Mouse (Mus musculus) liver, embryonic 16.5 days (tissue): Measurements from ENCODE around the gene Camk1. TPM values are rescaled to one million over a fixed set of nuclear protein-coding genes. Genes with fewer than 3 reads are reported as not detected.
A peak's percentile ranks its signal among the peaks of the same experiment; 100 is the strongest.
"Not testable (repeated sequence)": the region's sequence is repeated elsewhere in the genome, so short reads cannot be mapped to it uniquely, and the experiment has no call there.

Experiments
- ATAC-seq: fragments of 200-750 bp; cut with Nextera tagmentation; 2 replicates; pipeline ENCODE4 v1.8.0; 2017; ENCODE audit warnings: low read depth, mild to moderate bottlenecking, moderate number of reproducible peaks, moderate library complexity
- H3K27ac ChIP-seq: fragments of 300-500 bp; sonication (generic); 2 replicates; pipeline ENCODE4 v1.5.1; 2014; ENCODE audit warnings: mild to moderate bottlenecking, low read length
- H3K27me3 ChIP-seq: fragments of 300-500 bp; sonication (generic); 2 replicates; pipeline ENCODE4 v1.6.1; 2014; ENCODE audit warnings: low read depth, low read length, mixed read lengths; ENCODE audit not compliant: control insufficient read depth, insufficient read depth
- H3K36me3 ChIP-seq: fragments of 300-500 bp; sonication (generic); 2 replicates; pipeline ENCODE4 v1.6.1; 2014; ENCODE audit warnings: mild to moderate bottlenecking; ENCODE audit not compliant: control insufficient read depth, insufficient read depth
- H3K4me1 ChIP-seq: fragments of 300-500 bp; sonication (generic); 2 replicates; pipeline ENCODE4 v1.6.1; 2014; ENCODE audit warnings: low read depth, low read length, mixed read lengths; ENCODE audit not compliant: control insufficient read depth
- H3K4me2 ChIP-seq: fragments of 300-500 bp; sonication (generic); 2 replicates; pipeline ENCODE4 v1.6.1; 2014; ENCODE audit warnings: low read depth, low read length, mixed read lengths
- H3K4me3 ChIP-seq: fragments of 300-500 bp; sonication (generic); 2 replicates; pipeline ENCODE4 v1.5.1; 2014; ENCODE audit warnings: low read depth, mild to moderate bottlenecking, low read length
- H3K9ac ChIP-seq: fragments of 300-500 bp; sonication (generic); 2 replicates; pipeline ENCODE4 v1.6.1; 2014; ENCODE audit warnings: low read depth, low read length
- H3K9me3 ChIP-seq: fragments of 300-500 bp; sonication (generic); replicated peaks from 2 replicates; pipeline ENCODE4 v1.6.1; 2016; ENCODE audit warnings: low read length; ENCODE audit not compliant: control insufficient read depth
- WGBS: fragments of 180-500 bp; shearing (Covaris S2); extraction: QIAGEN DNeasy Blood & Tissue Kit; methylation state at CpG from one replicate; pipeline ENCODE4 v1.1.7; 2014; ENCODE audit not compliant: insufficient replicate concordance; 5-methylcytosine and 5-hydroxymethylcytosine counted together
- polyA plus RNA-seq: library from polyadenylated mRNA; unstranded; fragments of >200 nt; fragmentation: Nextera tagmentation; extraction: Ambion mirVana; gene quantifications from 2 replicates; pipeline ENCODE4 v1.2.1, GENCODE M21; 2015

Camk1 gene
- polyA plus RNA-seq, 1 experiment from 2014 or later = 19.7 TPM

DNA sequence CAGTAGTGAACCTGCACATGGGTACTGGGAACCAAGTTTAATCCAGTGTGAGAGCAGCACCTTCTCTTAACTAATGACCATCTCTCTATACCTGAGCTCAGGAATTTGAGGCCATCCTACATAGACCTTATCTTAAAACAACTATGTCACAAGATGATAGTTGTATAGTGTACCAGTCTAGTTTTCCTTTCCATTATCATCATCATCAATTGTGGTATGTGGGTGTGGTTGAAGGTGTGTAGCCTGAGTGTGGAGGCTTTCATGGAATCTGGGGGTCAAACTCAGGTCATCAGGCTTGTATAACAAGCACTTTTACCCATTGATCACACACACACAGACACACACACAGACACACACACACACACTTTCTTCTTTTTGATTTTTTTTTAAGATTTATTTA lies 6.8 kb upstream of the Camk1 start:
- H3K4me1 ChIP-seq = no peaks in the 10 kb centered on the region; the same call in 1 of the 2 replicates
- no peak overlapping the region for H3K4me2 ChIP-seq
- no peaks in the 10 kb centered on the region for H3K27me3 ChIP-seq
- no peak overlapping the region for H3K4me3 ChIP-seq
- no peak overlapping the region for H3K27ac ChIP-seq
- ATAC-seq = no peak
- no peaks in the 10 kb centered on the region for H3K9me3 ChIP-seq
- H3K36me3 ChIP-seq = no peaks in the 10 kb centered on the region
- H3K9ac ChIP-seq = no peak overlapping the region

- Histone ChIP-seq H3K9me3 (no peaks in the 10 kb centered on the region), H3K4me2 (no peak overlapping the region)
- 56% methylated on average over 4 of the region's 4 CpGs for WGBS
Measured at GRCm38 (mm10) chr6:113346897-113347296, 3.1 kb upstream of the Camk1 start.

GRCm38 (mm10) chr6:113344321-113344720 lies 537 bp upstream of the Camk1 start:
- WGBS = 40% methylated on average over 2 of the region's 2 CpGs
- no peaks in the 10 kb centered on the region for H3K27me3 ChIP-seq
- H3K27ac ChIP-seq = no peak overlapping the region
- no peaks in the 10 kb centered on the region for H3K36me3 ChIP-seq
- peak overlapping the region; percentile 70; the same call in 1 of the 2 replicates for H3K4me2 ChIP-seq
- ATAC-seq = peak; percentile 15; the same call in 1 of the 2 replicates
- no peak overlapping the region; the same call in 1 of the 2 replicates for H3K4me3 ChIP-seq
- H3K9me3 ChIP-seq = no peaks in the 10 kb centered on the region
- H3K9ac ChIP-seq = no peak overlapping the region
- H3K4me1 ChIP-seq = peaks cover 2% of the 10 kb centered on the region; the same call in 1 of the 2 replicates

More at GRCm38 (mm10) chr6:113346897-113347296, 3.1 kb upstream of the Camk1 start:
- H3K36me3 ChIP-seq = no peaks in the 10 kb centered on the region
- no peak overlapping the region for H3K4me3 ChIP-seq
- no peak overlapping the region for H3K9ac ChIP-seq
- H3K4me1 ChIP-seq = peaks cover 2% of the 10 kb centered on the region; the same call in 1 of the 2 replicates
- H3K27me3 ChIP-seq = no peaks in the 10 kb centered on the region
- ATAC-seq = no peak
- no peak overlapping the region for H3K27ac ChIP-seq

DNA sequence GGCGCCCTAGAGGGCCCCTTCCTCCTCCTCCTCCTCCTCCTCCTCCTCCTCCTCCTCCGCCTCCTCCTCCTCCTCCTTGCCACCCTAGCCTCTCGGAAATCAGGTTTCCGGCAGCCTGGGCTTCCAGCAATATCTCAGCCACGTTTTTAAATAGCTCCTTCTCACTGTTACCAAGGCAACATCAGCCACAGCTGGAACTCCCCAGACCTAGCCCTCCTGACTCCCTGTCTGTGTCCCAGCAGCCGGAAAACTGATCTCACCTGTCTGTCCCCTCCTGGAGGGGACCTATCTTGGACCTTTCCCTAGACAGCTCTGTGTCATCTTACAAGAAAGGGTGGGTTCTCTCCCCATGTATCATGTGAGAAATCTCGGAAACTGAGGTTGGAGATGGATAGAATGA lies 1.5 kb downstream of the Camk1 start:
- no peaks in the 10 kb centered on the region for H3K27me3 ChIP-seq
- H3K36me3 ChIP-seq = no peaks in the 10 kb centered on the region
- no peak overlapping the region for H3K4me2 ChIP-seq
- H3K9me3 ChIP-seq = no peaks in the 10 kb centered on the region
- no peak for ATAC-seq
- no peak overlapping the region for H3K27ac ChIP-seq
- 41% methylated on average over 5 of the region's 7 CpGs for WGBS
- H3K4me1 ChIP-seq = peaks cover 6% of the 10 kb centered on the region
- H3K9ac ChIP-seq = no peak overlapping the region
- H3K4me3 ChIP-seq = no peak overlapping the region

DNA sequence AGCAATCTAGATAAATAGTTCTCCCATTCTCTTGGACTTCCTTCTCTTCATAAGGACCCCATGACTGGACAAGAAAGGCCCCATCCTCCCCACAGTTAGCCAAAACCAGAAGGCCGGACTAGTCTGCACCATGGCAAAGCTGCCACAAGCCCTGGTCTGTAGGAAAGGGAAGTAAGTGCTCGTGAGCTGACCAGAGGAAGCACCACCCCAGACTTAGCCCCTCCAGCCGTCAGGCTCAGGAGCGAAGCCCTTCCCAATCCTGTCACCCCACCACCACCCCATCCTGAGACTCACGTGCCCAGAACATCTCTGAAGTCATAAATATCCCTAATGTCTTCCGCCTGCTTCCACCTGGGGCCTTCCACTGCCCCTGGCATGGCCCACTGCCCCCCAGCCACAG lies 2.2 kb downstream of the Camk1 start:
- H3K27me3 ChIP-seq = no peaks in the 10 kb centered on the region
- no peaks in the 10 kb centered on the region for H3K9me3 ChIP-seq
- no peak for ATAC-seq
- no peak overlapping the region for H3K27ac ChIP-seq
- no peak overlapping the region for H3K9ac ChIP-seq
- no peaks in the 10 kb centered on the region for H3K36me3 ChIP-seq
- H3K4me3 ChIP-seq = no peak overlapping the region
- H3K4me1 ChIP-seq = peaks cover 10% of the 10 kb centered on the region
- WGBS = 40% methylated on average over 6 of the region's 6 CpGs
- no peak overlapping the region for H3K4me2 ChIP-seq

DNA sequence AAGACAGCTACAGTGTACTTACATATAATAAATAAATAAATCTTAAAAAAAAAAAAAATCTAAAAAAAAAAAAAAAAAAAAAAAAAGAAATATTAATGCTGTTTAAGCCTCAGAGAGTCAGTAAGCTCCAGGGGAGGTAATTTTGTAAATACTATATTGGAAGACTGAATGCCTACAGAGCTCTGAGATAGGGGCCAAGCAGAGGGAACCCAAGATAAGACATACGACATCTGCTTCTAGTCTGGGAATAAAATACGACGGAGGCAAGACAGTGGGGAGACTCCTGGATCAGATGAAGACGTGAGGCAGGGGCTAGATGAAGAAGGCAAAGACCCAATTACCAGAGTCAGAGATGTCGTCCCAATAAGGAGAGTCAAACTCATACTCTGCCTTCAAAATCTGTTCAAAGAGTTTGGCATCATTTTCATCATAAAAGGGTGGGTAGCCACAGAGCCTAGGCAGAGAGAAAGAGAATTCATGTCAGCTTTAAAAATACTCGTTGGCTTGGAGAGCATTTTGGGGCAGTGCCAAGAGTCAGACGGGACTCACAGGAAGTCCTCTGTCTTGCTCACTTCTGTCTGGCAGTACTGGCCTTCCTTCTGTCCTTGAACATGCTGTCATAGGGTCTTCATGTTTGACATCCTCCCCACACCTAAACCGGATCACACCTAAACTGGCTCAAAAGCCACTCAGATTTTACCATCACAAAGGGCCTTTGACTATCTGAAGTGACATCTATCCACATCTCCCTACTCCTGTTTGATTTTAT lies 6.7 kb downstream of the Camk1 start:
- no peak for ATAC-seq
- peaks cover 6% of the 10 kb centered on the region for H3K36me3 ChIP-seq
- H3K4me1 ChIP-seq = peaks cover 8% of the 10 kb centered on the region
- no peak overlapping the region for H3K27ac ChIP-seq
- H3K27me3 ChIP-seq = no peaks in the 10 kb centered on the region
- WGBS = 40% methylated on average over 8 of the region's 8 CpGs
- no peak overlapping the region for H3K9ac ChIP-seq
- H3K4me3 ChIP-seq = no peak overlapping the region
- no peak overlapping the region for H3K4me2 ChIP-seq
- no peaks in the 10 kb centered on the region for H3K9me3 ChIP-seq

DNA sequence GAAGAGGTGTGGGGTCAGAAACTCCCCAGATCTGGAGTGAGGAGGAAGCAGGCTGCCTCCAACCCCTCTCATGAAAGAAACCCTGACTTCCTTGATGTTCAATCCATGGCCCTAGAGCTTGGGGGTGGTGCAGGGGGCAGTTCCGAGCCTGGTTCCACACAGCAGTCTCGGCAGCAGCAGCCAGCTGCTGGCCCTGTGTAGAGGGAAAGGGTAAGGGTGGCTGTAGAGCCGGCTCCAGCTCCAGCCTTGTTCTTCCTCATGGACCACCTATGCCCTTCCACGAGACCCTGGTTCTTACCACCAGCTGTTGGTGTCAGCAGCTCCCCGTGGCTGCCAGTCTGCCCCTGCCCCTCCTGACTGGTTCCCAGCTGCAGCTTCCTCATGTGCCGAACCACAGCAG lies 9.6 kb downstream of the Camk1 start:
- H3K9ac ChIP-seq = no peak overlapping the region
- peaks cover 16% of the 10 kb centered on the region for H3K4me1 ChIP-seq
- H3K27me3 ChIP-seq = no peaks in the 10 kb centered on the region
- H3K27ac ChIP-seq = no peak overlapping the region
- H3K4me3 ChIP-seq = no peak overlapping the region
- 71% methylated on average over 6 of the region's 6 CpGs for WGBS
- peaks cover 6% of the 10 kb centered on the region for H3K36me3 ChIP-seq
- no peak overlapping the region for H3K4me2 ChIP-seq
- H3K9me3 ChIP-seq = no peaks in the 10 kb centered on the region
- ATAC-seq = no peak

- H3K27me3 ChIP-seq = no peaks in the 10 kb centered on the region
- H3K4me2 ChIP-seq = no peak overlapping the region
- no peak overlapping the region for H3K9ac ChIP-seq
- ATAC-seq = peak; percentile 35; the same call in 1 of the 2 replicates
- peaks cover 20% of the 10 kb centered on the region for H3K4me1 ChIP-seq
- no peaks in the 10 kb centered on the region for H3K9me3 ChIP-seq
- H3K27ac ChIP-seq = no peak overlapping the region
- no peak overlapping the region for H3K4me3 ChIP-seq
- peaks cover 6% of the 10 kb centered on the region for H3K36me3 ChIP-seq
- WGBS = 79% methylated on average over 14 of the region's 14 CpGs
Measured at GRCm38 (mm10) chr6:113333137-113333950, 10.4 kb downstream of the Camk1 start.

- peaks cover 20% of the 10 kb centered on the region for H3K4me1 ChIP-seq
- H3K36me3 ChIP-seq, ATAC-seq, H3K9ac ChIP-seq, H3K4me3 ChIP-seq, H3K27ac ChIP-seq, H3K9me3 ChIP-seq, H3K27me3 ChIP-seq, H3K4me2 ChIP-seq: not testable (repeated sequence)
- WGBS = 70% methylated on average over 6 of the region's 6 CpGs
Measured at GRCm38 (mm10) chr6:113332734-113333133, 11.1 kb downstream of the Camk1 start.
